Mouse (Mus musculus) liver, adult (tissue): ENCODE results near the gene 1700003F12Rik.

Experiments
- GATA4 ChIP-seq: IDR thresholded peaks from 2 replicates; pipeline ENCODE4 v1.6.1; 2014; ENCODE audit warnings: mild to moderate bottlenecking, low read length; ENCODE audit not compliant: insufficient replicate concordance

Gene 1700003F12Rik

GRCm38 (mm10) chr2:154538710-154539109, 8.2 kb upstream of the 1700003F12Rik start:
- no peak for TF ChIP-seq GATA4

DNA sequence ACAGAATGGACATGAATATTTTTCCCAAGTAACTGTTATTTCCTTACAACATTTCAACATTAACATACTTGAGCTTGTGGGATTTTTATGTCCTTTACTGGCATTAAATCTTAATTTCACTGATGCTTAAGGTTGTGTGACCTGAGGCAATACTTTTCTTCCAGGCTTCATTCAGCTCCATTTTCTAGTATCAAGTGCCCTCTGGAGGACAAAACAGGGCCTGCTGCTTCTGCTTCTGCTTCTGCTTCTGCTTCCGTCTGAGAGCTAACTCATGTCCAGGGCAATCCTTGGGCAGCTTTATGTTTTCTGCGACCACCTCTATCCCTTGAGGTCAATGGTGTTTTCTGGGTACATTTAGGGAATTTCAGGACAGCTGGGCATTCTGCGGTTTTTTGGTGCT, 7.2 kb upstream of the 1700003F12Rik start:
- no peak for TF ChIP-seq GATA4

DNA sequence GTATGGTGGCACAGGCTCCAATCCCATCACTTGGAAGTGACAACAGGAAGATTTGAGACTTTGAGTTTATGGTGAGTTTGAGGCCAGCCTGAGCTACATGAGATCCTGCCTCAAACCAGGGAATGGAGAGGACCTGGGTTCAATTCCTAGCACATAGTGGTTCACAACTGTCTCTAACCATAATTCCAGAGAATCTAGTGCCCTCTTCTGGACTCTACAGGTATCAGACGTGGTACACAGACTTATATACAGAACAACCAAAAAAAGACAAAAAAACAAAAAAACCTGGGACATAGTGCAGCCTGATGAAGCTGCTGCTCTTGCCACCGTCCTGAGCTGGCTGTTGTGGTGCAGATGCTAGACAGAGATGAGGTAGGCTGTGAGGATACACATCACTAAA, 5.3 kb upstream of the 1700003F12Rik start:
- TF ChIP-seq GATA4: no peak

- no peak for TF ChIP-seq GATA4
Observed at GRCm38 (mm10) chr2:154543567-154544347, 3.1 kb upstream of the 1700003F12Rik start.

DNA sequence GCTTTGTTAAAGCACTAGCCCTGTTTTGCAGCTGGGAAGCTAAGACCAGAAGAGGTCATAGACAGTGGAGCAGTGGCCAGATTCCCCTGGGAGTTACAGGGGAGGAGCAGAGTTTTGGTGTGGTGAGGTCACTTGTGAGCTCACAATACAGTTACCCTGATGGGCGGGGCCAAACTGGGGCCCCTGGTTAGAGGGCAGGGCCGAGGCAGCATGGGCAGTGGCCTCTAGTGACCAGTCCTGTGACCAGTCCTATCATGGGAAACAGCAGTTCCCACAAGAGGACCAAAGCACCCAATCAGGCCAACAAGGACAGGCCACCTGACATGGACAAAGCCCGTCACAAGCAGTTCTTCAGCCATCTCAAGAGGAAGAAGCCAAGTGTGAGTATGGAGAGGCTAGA, 1.8 kb downstream of the 1700003F12Rik start:
- TF ChIP-seq GATA4: no peak

- TF ChIP-seq GATA4: no peak
Observed at GRCm38 (mm10) chr2:154549127-154549885, 2.4 kb downstream of the 1700003F12Rik start.

- TF ChIP-seq GATA4: no peak
Observed at GRCm38 (mm10) chr2:154549886-154550189, 3.0 kb downstream of the 1700003F12Rik start.

DNA sequence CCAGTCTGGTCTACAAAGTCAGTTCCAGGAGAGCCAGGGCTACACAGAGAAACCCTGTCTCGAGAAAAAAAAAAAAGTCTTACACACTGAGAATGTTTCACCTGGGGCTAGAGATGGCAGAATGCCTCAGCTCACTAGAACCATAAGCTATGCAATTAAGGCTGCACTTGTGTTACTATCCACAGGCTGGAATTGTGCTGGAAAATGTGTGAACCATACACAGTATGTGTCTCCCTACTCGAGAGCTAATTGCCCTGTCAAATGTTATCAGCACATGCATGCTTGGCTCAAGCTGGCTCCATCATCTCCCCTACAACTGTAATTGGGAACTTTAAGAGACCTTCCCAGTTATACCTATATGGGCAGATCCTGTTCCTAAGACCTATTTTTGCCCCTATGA, 4.1 kb downstream of the 1700003F12Rik start:
- TF ChIP-seq GATA4: no peak

- TF ChIP-seq GATA4: no peak
Observed at GRCm38 (mm10) chr2:154551476-154551875, 4.6 kb downstream of the 1700003F12Rik start, which contains the start of gene Actl10. Gene Actl10 (plus strand): TSS chr2:154551776.

- TF ChIP-seq GATA4: no peak
Observed at GRCm38 (mm10) chr2:154551927-154552326, 5.0 kb downstream of the 1700003F12Rik start.

DNA sequence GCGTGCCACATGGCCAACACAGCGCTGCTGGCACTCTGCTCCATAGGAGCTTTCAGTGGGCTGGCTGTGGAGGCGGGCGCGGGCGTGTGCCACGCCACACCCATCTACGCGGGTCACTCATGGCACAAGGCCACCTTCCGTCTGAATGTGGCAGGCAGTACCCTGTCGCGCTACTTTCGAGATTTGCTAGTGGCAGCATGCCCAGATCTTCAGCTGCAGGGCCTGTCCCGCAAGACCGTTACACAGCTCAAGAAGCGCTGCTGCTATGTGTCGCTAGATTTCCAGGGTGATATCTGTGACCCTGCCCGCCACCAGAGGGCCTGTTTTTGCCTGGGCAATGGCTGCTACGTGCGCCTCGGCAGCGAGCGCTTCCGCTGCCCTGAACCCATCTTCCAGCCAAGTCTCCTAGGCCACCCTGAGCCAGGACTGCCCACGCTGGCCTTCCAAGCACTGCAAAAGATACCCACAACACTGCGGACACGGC, 5.6 kb downstream of the 1700003F12Rik start:
- peak; percentile 54; the same call in 1 of the 2 replicates for TF ChIP-seq GATA4

DNA sequence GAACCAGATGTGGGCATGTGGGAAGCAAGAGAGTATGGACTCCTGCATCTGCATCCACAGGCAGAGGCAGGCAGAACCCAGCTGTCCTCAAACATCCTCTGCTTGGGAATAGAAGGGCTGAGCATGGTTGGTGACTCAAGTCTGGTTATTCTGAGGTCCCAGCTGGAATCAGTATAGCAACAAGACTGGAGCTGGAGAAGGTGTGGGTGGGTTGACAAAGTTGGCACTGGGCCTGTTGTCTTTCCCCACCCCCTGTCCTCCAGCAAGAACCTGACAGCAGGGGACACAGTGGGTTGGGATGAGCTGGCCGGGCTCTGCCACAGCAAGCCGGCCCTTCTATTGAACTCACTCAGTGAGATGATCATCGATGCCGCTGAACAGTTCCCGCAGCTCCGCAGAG, 8.3 kb downstream of the 1700003F12Rik start:
- TF ChIP-seq GATA4: no peak

DNA sequence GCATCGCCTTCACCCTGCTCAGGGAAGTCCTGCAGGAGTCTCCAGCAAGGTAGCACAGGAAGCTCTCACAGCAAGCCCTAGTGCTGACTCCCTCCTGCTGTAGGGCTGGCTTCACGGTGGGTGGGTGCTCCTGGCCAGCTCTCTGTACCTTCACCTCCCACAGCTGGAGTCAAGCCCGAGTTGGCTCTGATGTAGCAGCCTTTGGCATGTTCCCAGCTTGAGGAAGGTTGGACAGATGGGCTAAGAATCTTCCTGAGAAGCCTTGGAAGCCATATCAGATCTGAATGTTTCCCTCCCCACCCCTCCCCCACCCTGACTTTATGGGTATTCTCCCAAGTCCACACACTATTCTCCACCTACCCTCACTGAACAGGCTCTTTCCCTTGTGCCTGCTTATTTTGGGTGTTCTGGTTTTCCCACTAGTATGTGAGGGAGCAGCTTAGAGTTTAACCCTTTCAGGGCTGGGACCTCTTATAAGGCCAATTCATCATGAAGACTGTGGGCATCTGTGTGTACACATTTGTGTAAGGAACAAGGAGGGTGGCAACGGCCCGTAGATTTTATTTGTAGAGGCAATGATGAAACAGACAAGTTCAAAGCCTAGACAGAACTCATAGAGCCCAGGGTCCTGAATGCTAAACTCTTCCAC, 10.4 kb downstream of the 1700003F12Rik start:
- no peak for TF ChIP-seq GATA4

DNA sequence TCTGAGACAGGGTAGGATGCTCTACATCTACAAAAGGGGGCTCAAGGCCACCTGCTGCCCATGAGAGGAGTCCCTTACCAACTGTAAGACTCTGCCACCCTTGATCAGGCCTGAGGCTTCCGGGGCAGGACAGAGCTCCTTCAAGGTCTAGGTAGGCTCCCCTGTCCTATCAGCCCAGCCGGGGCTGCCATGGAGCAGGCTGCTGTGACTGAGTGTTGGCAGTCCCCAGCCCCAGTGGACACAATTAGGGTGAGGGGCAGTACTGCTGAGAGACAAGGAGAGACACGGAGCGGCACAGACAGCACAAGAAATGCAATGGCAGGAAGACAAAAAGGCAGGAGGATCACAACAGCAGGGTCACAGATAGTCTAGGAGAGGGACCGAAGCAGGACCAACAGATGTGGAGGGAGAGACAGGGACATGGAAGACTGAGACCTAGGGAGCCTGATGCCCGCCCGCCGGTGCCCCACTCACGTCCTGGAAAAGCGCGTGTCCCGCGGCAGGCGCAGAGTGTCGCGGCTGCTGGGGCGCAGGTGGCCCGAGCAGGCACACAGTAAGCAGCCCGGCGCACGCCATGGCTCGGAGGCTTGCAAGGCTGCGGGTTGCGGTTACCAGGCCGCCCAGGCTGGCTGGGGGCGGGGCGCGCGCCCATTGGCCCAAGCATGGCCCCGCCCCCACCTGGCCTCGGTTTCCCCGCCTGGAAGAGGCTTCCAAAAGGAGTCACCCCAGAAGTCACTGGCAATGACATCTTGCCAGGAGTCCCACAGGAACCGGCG, 11.6 kb downstream of the 1700003F12Rik start, which contains the start of gene Necab3:
Gene Necab3 (minus strand): TSS at position 627 of the 776 bp plus-strand sequence.
- no peak for TF ChIP-seq GATA4
